Mouse (Mus musculus) cerebellum, postnatal 36 days (tissue): Measurements from ENCODE around the gene Slc35f6.
A peak's percentile ranks its signal among the peaks of the same experiment; 100 is the strongest.

Experiments
- DNase-seq, 2 experiments: peaks; one replicate each; pipeline ENCODE4 v3.0.0; 2021 to 2022; ENCODE audit warnings: mixed read lengths in 2 of 2

The Slc35f6 gene

GRCm38 (mm10) chr5:30621844-30622176, 25.9 kb upstream of the Slc35f6 start:
- peak; percentile 34 to 40 for DNase-seq

GRCm38 (mm10) chr5:30622177-30622840, 25.4 kb upstream of the Slc35f6 start:
- DNase-seq, result peak in 1 of 2 experiments; percentile 44

GRCm38 (mm10) chr5:30622841-30623185, 24.9 kb upstream of the Slc35f6 start:
- DNase-seq, result no peak

- no peak for DNase-seq
Measured at GRCm38 (mm10) chr5:30623380-30623779, 24.4 kb upstream of the Slc35f6 start.

- no peak for DNase-seq
Measured at GRCm38 (mm10) chr5:30624311-30624710, 23.4 kb upstream of the Slc35f6 start.

- no peak for DNase-seq
Measured at GRCm38 (mm10) chr5:30624908-30625307, 22.8 kb upstream of the Slc35f6 start.

GRCm38 (mm10) chr5:30625379-30625778, 22.4 kb upstream of the Slc35f6 start:
- no peak for DNase-seq

- no peak for DNase-seq
Measured at GRCm38 (mm10) chr5:30626331-30627105, 21.2 kb upstream of the Slc35f6 start.

- no peak for DNase-seq
Measured at GRCm38 (mm10) chr5:30628511-30628910, 19.2 kb upstream of the Slc35f6 start.

- no peak for DNase-seq
Measured at GRCm38 (mm10) chr5:30630401-30630800, 17.3 kb upstream of the Slc35f6 start.

- DNase-seq, result no peak
Measured at GRCm38 (mm10) chr5:30632134-30632533, 15.6 kb upstream of the Slc35f6 start.

- DNase-seq, result no peak
Measured at GRCm38 (mm10) chr5:30636994-30637393, 10.7 kb upstream of the Slc35f6 start.

GRCm38 (mm10) chr5:30638041-30638440, 9.7 kb upstream of the Slc35f6 start:
- peak; percentile 85 to 87 for DNase-seq

GRCm38 (mm10) chr5:30643477-30644179, 4.1 kb upstream of the Slc35f6 start:
- DNase-seq, result no peak

GRCm38 (mm10) chr5:30646036-30646435, 1.7 kb upstream of the Slc35f6 start:
- DNase-seq, result no peak

- no peak for DNase-seq
Measured at GRCm38 (mm10) chr5:30647396-30647795, 337 bp upstream of the Slc35f6 start.

GRCm38 (mm10) chr5:30649558-30649957, 1.8 kb downstream of the Slc35f6 start:
- DNase-seq, result no peak

- no peak for DNase-seq
Measured at GRCm38 (mm10) chr5:30650756-30651155, 3.0 kb downstream of the Slc35f6 start.

- no peak for DNase-seq
Measured at GRCm38 (mm10) chr5:30651554-30651953, 3.8 kb downstream of the Slc35f6 start.

GRCm38 (mm10) chr5:30653246-30653645, 5.5 kb downstream of the Slc35f6 start:
- no peak for DNase-seq

- DNase-seq, result no peak
Measured at GRCm38 (mm10) chr5:30655042-30655441, 7.3 kb downstream of the Slc35f6 start.

- DNase-seq, result no peak
Measured at GRCm38 (mm10) chr5:30655526-30656195, 7.9 kb downstream of the Slc35f6 start.

GRCm38 (mm10) chr5:30659042-30659441, 11.3 kb downstream of the Slc35f6 start:
- no peak for DNase-seq
